Mouse (Mus musculus) heart, postnatal 0 days (tissue): ENCODE measurements at regions not wholly inside any gene's neighbourhood (a gene's known extent, or its start where the extent isn't known, plus 50 kb on each side); places are given as distances from the start of the nearest gene placed in this dataset.

Experiments used
- ATAC-seq: fragments of 200-750 bp; cut with Nextera tagmentation; 2 replicates; pipeline ENCODE4 v1.8.0; 2017; ENCODE audit warnings: low read depth, moderate number of reproducible peaks, moderate library complexity; ENCODE audit not compliant: insufficient read depth
- DNase-seq: peaks from one replicate; pipeline ENCODE4 v3.0.0-alpha.2; 2016; ENCODE audit warnings: low spot score
- H3K27ac ChIP-seq: fragments of 300-500 bp; sonication (generic); 2 replicates; pipeline ENCODE4 v1.5.1; 2014; ENCODE audit warnings: low read depth, mild to moderate bottlenecking
- H3K27me3 ChIP-seq: fragments of 300-500 bp; sonication (generic); 2 replicates; pipeline ENCODE4 v1.6.1; 2014; ENCODE audit warnings: low read length, mixed read lengths; ENCODE audit not compliant: control insufficient read depth, insufficient read depth
- H3K36me3 ChIP-seq: fragments of 300-500 bp; sonication (generic); replicated peaks from 2 replicates; pipeline ENCODE4 v1.6.1; 2014; ENCODE audit warnings: low read length, mixed read lengths; ENCODE audit not compliant: control insufficient read depth, insufficient read depth
- H3K4me1 ChIP-seq: fragments of 300-500 bp; sonication (generic); 2 replicates; pipeline ENCODE4 v1.6.1; 2014; ENCODE audit warnings: antibody characterized with exemption; ENCODE audit not compliant: control insufficient read depth, insufficient read depth
- H3K4me2 ChIP-seq: fragments of 300-500 bp; sonication (generic); 2 replicates; pipeline ENCODE4 v1.6.1; 2014; ENCODE audit warnings: low read depth, mild to moderate bottlenecking, low read length, moderate library complexity
- H3K4me3 ChIP-seq: fragments of 300-500 bp; sonication (generic); 2 replicates; pipeline ENCODE4 v1.5.1; 2014; ENCODE audit warnings: low read depth, low read length
- H3K9ac ChIP-seq: fragments of 300-500 bp; sonication (generic); replicated peaks from 2 replicates; pipeline ENCODE4 v1.6.1; 2014; ENCODE audit warnings: low read depth, low read length, mixed read lengths
- H3K9me3 ChIP-seq: fragments of 300-500 bp; sonication (generic); replicated peaks from 2 replicates; pipeline ENCODE4 v1.6.1; 2016; ENCODE audit warnings: low read length; ENCODE audit not compliant: control insufficient read depth
- CTCF ChIP-seq: IDR thresholded peaks from 2 replicates; pipeline ENCODE4 v1.5.1; 2016; ENCODE audit warnings: antibody characterized with exemption, control low read depth, low read depth
- EP300 ChIP-seq: IDR thresholded peaks from 2 replicates; pipeline ENCODE4 v1.6.1; 2016; ENCODE audit warnings: antibody characterized with exemption, low read depth
- whole genome bisulfite sequencing: fragments of 180-500 bp; shearing (Covaris S2); extraction: QIAGEN DNeasy Blood & Tissue Kit; methylation state at CpG from one replicate; pipeline ENCODE4 v1.1.7; 2014; 5-methylcytosine and 5-hydroxymethylcytosine counted together

DNA sequence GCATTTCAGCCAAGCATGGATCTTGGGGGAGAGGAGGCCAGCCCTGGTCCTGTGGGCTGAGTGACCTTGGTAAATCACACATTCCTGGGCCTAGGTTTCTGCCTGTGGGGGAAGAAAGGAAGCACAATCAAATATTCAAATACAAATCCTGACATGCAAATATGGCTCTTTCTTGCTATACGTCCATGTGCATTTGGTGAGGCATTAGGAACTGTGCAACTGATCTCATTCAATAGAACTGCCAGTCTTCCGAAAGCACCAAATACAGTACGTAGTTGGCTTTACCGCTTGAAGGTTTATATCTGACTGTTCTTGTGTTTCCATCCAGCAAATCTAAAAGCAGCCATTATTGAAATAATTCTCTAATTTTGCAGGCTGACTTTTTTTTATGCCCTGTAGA is 278.9 kb downstream of the Sox11 start:
- Histone ChIP-seq H3K4me1 (peaks cover 10% of the 10 kb centered on the region), H3K9ac (no peak overlapping the region), H3K36me3 (no peaks in the 10 kb centered on the region), H3K9me3 (no peaks in the 10 kb centered on the region), H3K4me2 (no peak overlapping the region), H3K27me3 (no peaks in the 10 kb centered on the region), H3K4me3 (no peak overlapping the region), H3K27ac (no peak overlapping the region)
- ATAC-seq, result no peak
- TF ChIP-seq CTCF (no peak), EP300 (no peak)
- WGBS, result 94% methylated on average over 4 of the region's 4 CpGs
- DNase-seq, result no peak

DNA sequence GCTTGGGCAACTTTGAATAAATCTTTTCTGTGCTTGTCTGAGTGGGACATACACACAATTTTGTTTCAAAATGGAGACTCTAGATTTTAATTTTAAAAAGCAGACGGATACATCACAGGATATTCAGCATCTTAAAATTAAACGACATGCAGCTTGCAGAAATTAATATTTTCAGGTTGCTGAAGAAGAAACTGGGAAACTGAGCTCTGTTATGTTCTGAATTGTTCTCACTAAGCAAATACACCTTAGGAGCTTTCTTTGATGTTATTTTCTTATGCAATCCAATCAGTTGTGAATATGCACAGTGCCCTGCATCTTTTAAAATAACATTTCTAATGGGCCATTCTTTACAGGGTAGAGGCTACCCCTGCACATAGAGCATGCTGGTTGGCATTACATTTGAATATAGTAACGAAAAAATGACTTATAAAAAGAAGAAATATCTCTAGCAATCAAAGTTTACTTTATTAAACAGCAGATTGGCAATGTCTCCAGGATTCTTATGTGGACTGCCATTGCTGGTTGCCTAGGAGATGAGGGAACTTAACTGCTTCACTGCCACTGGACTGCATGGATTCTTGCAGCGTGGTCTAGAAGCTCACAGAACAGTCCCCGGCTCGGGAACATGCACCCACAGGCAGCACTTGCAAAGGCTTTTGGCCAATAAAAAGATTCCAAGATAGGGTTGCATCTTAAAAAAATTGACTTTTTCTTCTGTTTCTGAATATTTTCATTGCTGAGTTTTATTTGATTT is 279.7 kb downstream of the Sox11 start:
- Histone ChIP-seq H3K9me3 (no peaks in the 10 kb centered on the region), H3K36me3 (no peaks in the 10 kb centered on the region), H3K27me3 (no peaks in the 10 kb centered on the region), H3K9ac (no peak overlapping the region), H3K4me1 (peaks cover 10% of the 10 kb centered on the region), H3K4me3 (0 out of 2 replicates have a peak overlapping the region, but pooled peaks have one; percentile 33), H3K4me2 (peak overlapping the region; percentile 58), H3K27ac (no peak overlapping the region)
- TF ChIP-seq CTCF (no peak), EP300 (no peak)
- 85% methylated on average over 6 of the region's 6 CpGs for whole genome bisulfite sequencing
- ATAC-seq, result no peak
- DNase-seq, result no peak

DNA sequence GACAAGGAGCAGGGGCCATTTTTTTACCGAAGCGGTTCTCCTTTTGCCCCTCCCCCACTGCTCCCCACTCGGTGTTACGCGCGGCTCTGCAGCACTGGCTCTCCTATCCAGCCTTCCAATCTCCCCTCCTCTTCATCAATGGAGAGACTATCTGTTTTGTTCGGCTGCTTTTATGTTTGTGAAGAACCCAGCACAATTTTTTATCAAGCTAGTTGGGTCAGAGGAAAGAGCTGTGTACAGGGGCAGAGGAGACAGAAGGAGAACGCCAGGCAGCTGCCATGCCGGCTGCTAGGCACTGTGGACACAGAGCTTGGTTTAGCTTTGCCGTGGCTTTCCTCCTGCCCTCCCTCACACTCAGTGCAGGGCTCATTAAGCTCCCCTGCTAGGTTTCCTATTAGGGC is 280.3 kb downstream of the Sox11 start:
- Histone ChIP-seq H3K4me1 (peaks cover 10% of the 10 kb centered on the region), H3K9ac (no peak overlapping the region), H3K9me3 (no peaks in the 10 kb centered on the region), H3K27me3 (no peaks in the 10 kb centered on the region), H3K4me3 (peak overlapping the region; percentile 33), H3K36me3 (no peaks in the 10 kb centered on the region), H3K27ac (no peak overlapping the region), H3K4me2 (peak overlapping the region; percentile 58)
- 7% methylated on average over 10 of the region's 10 CpGs for WGBS
- TF ChIP-seq EP300 (no peak), CTCF (no peak)
- DNase-seq, result no peak
- ATAC-seq, result no peak

DNA sequence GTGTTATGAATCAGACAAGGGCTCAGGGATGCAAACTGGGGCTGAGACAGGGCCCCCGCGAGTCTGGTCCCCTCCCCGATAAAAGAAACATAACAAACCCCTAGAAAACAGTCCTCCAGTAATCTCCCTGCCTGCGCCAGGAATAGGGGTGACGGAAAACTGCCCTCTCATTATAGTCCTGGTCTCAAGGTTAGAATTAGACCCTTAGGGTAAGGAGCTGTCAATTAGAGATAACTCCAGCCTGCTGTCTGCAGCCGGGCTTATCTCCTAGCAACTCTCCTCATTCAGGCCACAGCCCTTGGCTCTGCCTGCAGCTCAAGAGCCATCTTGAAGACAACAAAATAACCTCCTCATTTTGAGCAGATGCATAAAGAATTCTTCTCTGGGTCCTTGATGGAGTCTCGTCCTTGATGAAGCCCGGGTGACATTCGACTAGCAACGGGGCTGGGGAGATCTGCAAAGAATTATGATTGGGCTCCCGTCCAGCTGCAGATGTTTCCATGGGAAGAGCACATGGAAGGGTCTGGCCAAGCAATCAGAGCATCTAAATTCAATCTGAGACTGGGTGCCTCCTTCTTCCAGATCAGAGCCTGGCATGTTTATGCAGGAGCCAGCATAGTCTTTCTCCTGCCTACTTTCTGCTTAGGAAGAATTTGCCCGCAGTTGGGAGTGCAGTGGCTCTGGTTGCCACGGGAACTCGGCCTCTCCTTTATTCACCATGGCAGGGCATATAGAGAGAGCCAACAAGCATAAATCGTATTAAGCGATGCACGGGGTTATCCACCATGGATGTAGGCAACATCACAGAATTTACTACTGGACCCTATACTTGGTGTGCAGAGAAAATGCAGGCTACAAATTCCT is 281.2 kb downstream of the Sox11 start:
- H3K4me2 ChIP-seq, result peak overlapping the region; percentile 58
- H3K9me3 ChIP-seq, result no peaks in the 10 kb centered on the region
- TF ChIP-seq EP300, result no peak
- no peak for TF ChIP-seq CTCF
- DNase-seq (no peak), ATAC-seq (no peak)
- H3K36me3 ChIP-seq, result no peaks in the 10 kb centered on the region
- peaks cover 10% of the 10 kb centered on the region for H3K4me1 ChIP-seq
- H3K27ac ChIP-seq, result no peak overlapping the region
- WGBS, result 18% methylated on average over 17 of the region's 17 CpGs
- no peak overlapping the region for H3K9ac ChIP-seq
- H3K27me3 ChIP-seq, result no peaks in the 10 kb centered on the region
- H3K4me3 ChIP-seq, result peak overlapping the region; percentile 33; the same call in 1 of the 2 replicates

DNA sequence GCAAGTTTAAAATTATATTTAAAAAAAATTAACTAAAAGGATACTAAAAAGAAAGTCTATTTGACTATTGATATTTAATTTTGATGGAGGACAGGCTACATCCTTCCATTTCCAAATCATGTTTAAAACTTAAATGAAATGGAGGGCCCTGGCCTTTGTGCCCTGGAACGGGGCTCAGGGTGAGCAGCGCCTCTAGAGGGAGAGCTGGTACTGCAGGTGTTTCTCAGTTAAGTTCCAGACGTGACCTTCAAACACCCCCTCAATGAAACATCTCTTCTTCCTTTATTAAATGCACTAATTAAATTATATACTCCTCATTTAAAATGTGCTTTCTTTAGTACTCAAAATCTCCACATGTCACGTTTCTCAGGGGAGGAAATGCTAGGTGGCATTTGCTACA is 282.5 kb downstream of the Sox11 start:
- Histone ChIP-seq H3K4me1 (peaks cover 10% of the 10 kb centered on the region), H3K9me3 (no peaks in the 10 kb centered on the region), H3K4me2 (no peak overlapping the region), H3K27ac (no peak overlapping the region), H3K9ac (no peak overlapping the region), H3K36me3 (no peaks in the 10 kb centered on the region), H3K27me3 (no peaks in the 10 kb centered on the region), H3K4me3 (no peak overlapping the region)
- no peak for ATAC-seq
- DNase-seq, result peak; percentile 41
- WGBS, result 34% methylated on average over 4 of the region's 4 CpGs
- TF ChIP-seq EP300, result no peak
- peak; percentile 64 for TF ChIP-seq CTCF
